Mouse (Mus musculus): ENCODE measurements around the gene Dcn. TPM values are rescaled to one million over a fixed set of nuclear protein-coding genes. Genes with fewer than 3 reads are reported as not detected.

Gene Dcn
- polyA plus RNA-seq, 1 experiment from 2014 or later, result 117 TPM

- Histone ChIP-seq H3K4me3 (ENCODE audit: low read depth, low read length) (no peak overlapping the region), H3K4me1 (ENCODE audit: insufficient read depth) (peaks cover 12% of the 10 kb centered on the region; the same call in 1 of the 2 replicates), H3K4me2 (no peak overlapping the region), H3K27ac (ENCODE audit: low read depth) (no peak overlapping the region), H3K27me3 (ENCODE audit: insufficient read depth, low read length) (no peaks in the 10 kb centered on the region), H3K9ac (no peak overlapping the region), H3K36me3 (ENCODE audit: insufficient read depth) (no peaks in the 10 kb centered on the region), H3K9me3 (ENCODE audit: low read depth, low read length) (no peaks in the 10 kb centered on the region)
- no peak for TF ChIP-seq CTCF (IDR thresholded peaks at IDR 0.05; ENCODE audit: low read depth)
- DNase-seq (no peak), ATAC-seq (ENCODE audit: insufficient read depth) (no peak)
- WGBS, result 54% methylated on average over 3 of the region's 3 CpGs
Measured at GRCm38 (mm10) chr10:97466818-97467217, 12.6 kb upstream of the Dcn start.

GRCm38 (mm10) chr10:97469411-97470140, 9.8 kb upstream of the Dcn start:
- H3K27ac ChIP-seq (ENCODE audit: low read depth), result peak overlapping the region; percentile 80
- peak overlapping the region; percentile 12; the same call in 1 of the 2 replicates for H3K4me2 ChIP-seq
- H3K4me3 ChIP-seq (ENCODE audit: low read depth, low read length), result no peak overlapping the region
- DNase-seq (peak; percentile 83), ATAC-seq (ENCODE audit: insufficient read depth) (peak; percentile 82)
- peaks cover 12% of the 10 kb centered on the region; the same call in 1 of the 2 replicates for H3K4me1 ChIP-seq (ENCODE audit: insufficient read depth)
- no peaks in the 10 kb centered on the region for H3K36me3 ChIP-seq (ENCODE audit: insufficient read depth)
- no peaks in the 10 kb centered on the region for H3K27me3 ChIP-seq (ENCODE audit: insufficient read depth, low read length)
- TF ChIP-seq CTCF (IDR thresholded peaks at IDR 0.05; ENCODE audit: low read depth), result no peak
- 27% methylated on average over 3 of the region's 3 CpGs for WGBS
- H3K9ac ChIP-seq, result no peak overlapping the region
- H3K9me3 ChIP-seq (ENCODE audit: low read depth, low read length), result no peaks in the 10 kb centered on the region

- H3K27ac ChIP-seq (ENCODE audit: low read depth), result 0 out of 2 replicates have a peak overlapping the region, but pooled peaks have one; percentile 7
- H3K9me3 ChIP-seq (ENCODE audit: low read depth, low read length), result no peaks in the 10 kb centered on the region
- H3K4me2 ChIP-seq, result no peak overlapping the region
- no peak overlapping the region for H3K9ac ChIP-seq
- H3K4me1 ChIP-seq (ENCODE audit: insufficient read depth), result peaks cover 7% of the 10 kb centered on the region; the same call in 1 of the 2 replicates
- DNase-seq, result no peak
- no peak overlapping the region for H3K4me3 ChIP-seq (ENCODE audit: low read depth, low read length)
- no peak for ATAC-seq (ENCODE audit: insufficient read depth)
- no peaks in the 10 kb centered on the region for H3K36me3 ChIP-seq (ENCODE audit: insufficient read depth)
- no peak for TF ChIP-seq CTCF (IDR thresholded peaks at IDR 0.05; ENCODE audit: low read depth)
- no peaks in the 10 kb centered on the region for H3K27me3 ChIP-seq (ENCODE audit: insufficient read depth, low read length)
- WGBS, result 35% methylated on average over 6 of the region's 6 CpGs
Measured at GRCm38 (mm10) chr10:97475460-97475859, 3.9 kb upstream of the Dcn start.

GRCm38 (mm10) chr10:97478259-97478658, 1.1 kb upstream of the Dcn start:
- no peak for TF ChIP-seq CTCF (IDR thresholded peaks at IDR 0.05; ENCODE audit: low read depth)
- WGBS, result 37% methylated on average over 3 of the region's 3 CpGs
- H3K36me3 ChIP-seq (ENCODE audit: insufficient read depth), result no peaks in the 10 kb centered on the region
- peak overlapping the region; percentile 58 for H3K27ac ChIP-seq (ENCODE audit: low read depth)
- no peak overlapping the region for H3K4me3 ChIP-seq (ENCODE audit: low read depth, low read length)
- ATAC-seq (ENCODE audit: insufficient read depth) (no peak), DNase-seq (peak; percentile 48)
- H3K9ac ChIP-seq, result no peak overlapping the region
- no peaks in the 10 kb centered on the region for H3K27me3 ChIP-seq (ENCODE audit: insufficient read depth, low read length)
- H3K9me3 ChIP-seq (ENCODE audit: low read depth, low read length), result no peaks in the 10 kb centered on the region
- 0 out of 2 replicates have a peak, but pooled peaks cover 5% of the 10 kb centered on the region for H3K4me1 ChIP-seq (ENCODE audit: insufficient read depth)
- H3K4me2 ChIP-seq, result no peak overlapping the region

- H3K27ac ChIP-seq (ENCODE audit: low read depth), result no peak overlapping the region
- no peak overlapping the region for H3K4me3 ChIP-seq (ENCODE audit: low read depth, low read length)
- no peak overlapping the region; the same call in 1 of the 2 replicates for H3K4me2 ChIP-seq
- H3K9me3 ChIP-seq (ENCODE audit: low read depth, low read length), result no peaks in the 10 kb centered on the region
- ATAC-seq (ENCODE audit: insufficient read depth), result no peak
- DNase-seq, result no peak
- 83% methylated on average over 5 of the region's 5 CpGs for WGBS
- H3K27me3 ChIP-seq (ENCODE audit: insufficient read depth, low read length), result no peaks in the 10 kb centered on the region
- H3K9ac ChIP-seq, result no peak overlapping the region
- no peak for TF ChIP-seq CTCF (IDR thresholded peaks at IDR 0.05; ENCODE audit: low read depth)
- H3K4me1 ChIP-seq (ENCODE audit: insufficient read depth), result peaks cover 8% of the 10 kb centered on the region; the same call in 1 of the 2 replicates
- no peaks in the 10 kb centered on the region for H3K36me3 ChIP-seq (ENCODE audit: insufficient read depth)
Measured at GRCm38 (mm10) chr10:97482150-97482549, 2.7 kb downstream of the Dcn start.

GRCm38 (mm10) chr10:97484049-97484448, 4.6 kb downstream of the Dcn start:
- no peak overlapping the region for H3K4me2 ChIP-seq
- H3K4me3 ChIP-seq (ENCODE audit: low read depth, low read length), result no peak overlapping the region
- no peak overlapping the region for H3K9ac ChIP-seq
- no peaks in the 10 kb centered on the region for H3K9me3 ChIP-seq (ENCODE audit: low read depth, low read length)
- no peaks in the 10 kb centered on the region for H3K36me3 ChIP-seq (ENCODE audit: insufficient read depth)
- TF ChIP-seq CTCF (IDR thresholded peaks at IDR 0.05; ENCODE audit: low read depth), result no peak
- ATAC-seq (ENCODE audit: insufficient read depth), result peak; percentile 52
- DNase-seq, result peak; percentile 79
- H3K4me1 ChIP-seq (ENCODE audit: insufficient read depth), result peaks cover 3% of the 10 kb centered on the region; the same call in 1 of the 2 replicates
- H3K27me3 ChIP-seq (ENCODE audit: insufficient read depth, low read length), result no peaks in the 10 kb centered on the region
- 23% methylated on average over 2 of the region's 2 CpGs for WGBS
- no peak overlapping the region for H3K27ac ChIP-seq (ENCODE audit: low read depth)

GRCm38 (mm10) chr10:97485151-97485550, 5.7 kb downstream of the Dcn start:
- Histone ChIP-seq H3K4me2 (no peak overlapping the region), H3K27ac (ENCODE audit: low read depth) (peak overlapping the region; percentile 42; the same call in 1 of the 2 replicates), H3K4me3 (ENCODE audit: low read depth, low read length) (no peak overlapping the region), H3K36me3 (ENCODE audit: insufficient read depth) (no peaks in the 10 kb centered on the region), H3K27me3 (ENCODE audit: insufficient read depth, low read length) (no peaks in the 10 kb centered on the region), H3K9me3 (ENCODE audit: low read depth, low read length) (no peaks in the 10 kb centered on the region), H3K4me1 (ENCODE audit: insufficient read depth) (peaks cover 3% of the 10 kb centered on the region; the same call in 1 of the 2 replicates), H3K9ac (no peak overlapping the region)
- DNase-seq (no peak), ATAC-seq (ENCODE audit: insufficient read depth) (no peak)
- WGBS, result 32% methylated on average over 2 of the region's 2 CpGs
- TF ChIP-seq CTCF (IDR thresholded peaks at IDR 0.05; ENCODE audit: low read depth), result no peak

Data from lung, embryonic 14.5 days (tissue).